Mouse (Mus musculus) lung, embryonic 16.5 days (tissue): ENCODE data around the gene 2010111I01Rik. TPM values are rescaled to one million over a fixed set of nuclear protein-coding genes. Genes with fewer than 3 reads are reported as not detected.
"Not testable (repeated sequence)": the region's sequence is repeated elsewhere in the genome, so short reads cannot be mapped to it uniquely, and the experiment has no call there.

Experiments used
- ATAC-seq: fragments of 200-750 bp; cut with Nextera tagmentation; 2 replicates; pipeline ENCODE4 v1.8.0; 2017; ENCODE audit warnings: low read depth, mild to moderate bottlenecking, moderate library complexity
- H3K27ac ChIP-seq: fragments of 300-500 bp; sonication (generic); 2 replicates; pipeline ENCODE4 v1.5.1; 2014; ENCODE audit warnings: mild to moderate bottlenecking, control low read depth, low read length
- H3K27me3 ChIP-seq: fragments of 300-500 bp; sonication (generic); 2 replicates; pipeline ENCODE4 v1.6.1; 2014; ENCODE audit warnings: low read depth, low read length, mixed read lengths; ENCODE audit not compliant: control insufficient read depth, insufficient read depth
- H3K36me3 ChIP-seq: fragments of 300-500 bp; sonication (generic); 2 replicates; pipeline ENCODE4 v1.6.1; 2014; ENCODE audit warnings: low read length; ENCODE audit not compliant: control insufficient read depth, insufficient read depth
- H3K4me1 ChIP-seq: fragments of 300-500 bp; sonication (generic); replicated peaks from 2 replicates; pipeline ENCODE4 v1.6.1; 2014; ENCODE audit warnings: low read length, mixed read lengths; ENCODE audit not compliant: control insufficient read depth, insufficient read depth
- H3K4me2 ChIP-seq: fragments of 300-500 bp; sonication (generic); 2 replicates; pipeline ENCODE4 v1.6.1; 2014; ENCODE audit warnings: low read depth, low read length, control low read depth
- H3K4me3 ChIP-seq: fragments of 300-500 bp; sonication (generic); 2 replicates; pipeline ENCODE4 v1.5.1; 2014; ENCODE audit warnings: mild to moderate bottlenecking, low read length, control low read depth
- H3K9ac ChIP-seq: fragments of 300-500 bp; sonication (generic); 2 replicates; pipeline ENCODE4 v1.6.1; 2014; ENCODE audit warnings: low read length, control low read depth
- H3K9me3 ChIP-seq: fragments of 300-500 bp; sonication (generic); 2 replicates; pipeline ENCODE4 v1.6.1; 2016; ENCODE audit warnings: low read length; ENCODE audit not compliant: control insufficient read depth
- WGBS: fragments of 180-500 bp; shearing (Covaris S2); extraction: QIAGEN DNeasy Blood & Tissue Kit; methylation state at CpG from one replicate; pipeline ENCODE4 v1.1.7; 2014; 5-methylcytosine and 5-hydroxymethylcytosine counted together
- polyA plus RNA-seq: library from polyadenylated mRNA; unstranded; fragments of >200 nt; fragmentation: Nextera tagmentation; extraction: Ambion mirVana; gene quantifications from 2 replicates; pipeline ENCODE4 v1.2.1, GENCODE M21; 2015

2010111I01Rik gene
- polyA plus RNA-seq, 1 experiment from 2014 or later: 129 TPM

DNA sequence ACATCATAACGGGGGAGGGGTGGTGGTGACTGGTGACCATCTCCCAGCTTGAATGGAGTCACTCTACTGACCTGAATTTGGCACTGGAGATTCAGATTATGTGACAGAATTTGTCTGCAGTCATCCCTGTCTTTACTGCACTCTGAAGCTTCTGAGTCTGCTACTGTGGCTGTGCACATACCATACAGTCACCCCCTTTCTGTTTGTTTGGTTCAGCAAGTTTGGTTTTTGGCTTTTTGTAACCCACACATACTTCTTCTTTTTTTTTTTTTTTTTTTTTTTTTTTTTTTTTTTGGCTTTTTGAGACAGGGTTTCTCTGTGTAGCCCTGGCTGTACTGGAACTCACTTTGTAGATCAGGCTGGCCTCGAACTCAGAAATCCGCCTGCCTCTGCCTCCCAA, 35.5 kb upstream of the 2010111I01Rik start:
- H3K9me3 ChIP-seq, H3K4me3 ChIP-seq, H3K9ac ChIP-seq, H3K4me1 ChIP-seq, H3K36me3 ChIP-seq, H3K27me3 ChIP-seq, H3K4me2 ChIP-seq: not testable (repeated sequence)
- 84% methylated on average over 3 of the region's 3 CpGs for WGBS
- peak; percentile 26; the same call in 1 of the 2 replicates for ATAC-seq
- H3K27ac ChIP-seq: peak overlapping the region; percentile 81

- no peaks in the 10 kb centered on the region for H3K9me3 ChIP-seq
- H3K36me3 ChIP-seq: no peaks in the 10 kb centered on the region
- no peaks in the 10 kb centered on the region for H3K27me3 ChIP-seq
- ATAC-seq: peak; percentile 83
- H3K4me3 ChIP-seq: no peak overlapping the region
- 0 out of 2 replicates have a peak, but pooled peaks cover 5% of the 10 kb centered on the region for H3K4me1 ChIP-seq
- 50% methylated on average over 9 of the region's 9 CpGs for WGBS
- peak overlapping the region; percentile 81 for H3K27ac ChIP-seq
- H3K4me2 ChIP-seq: no peak overlapping the region
- H3K9ac ChIP-seq: no peak overlapping the region
These were observed 34.8 kb upstream of the 2010111I01Rik start for GRCm38 (mm10) chr13:62929766-62930389.

DNA sequence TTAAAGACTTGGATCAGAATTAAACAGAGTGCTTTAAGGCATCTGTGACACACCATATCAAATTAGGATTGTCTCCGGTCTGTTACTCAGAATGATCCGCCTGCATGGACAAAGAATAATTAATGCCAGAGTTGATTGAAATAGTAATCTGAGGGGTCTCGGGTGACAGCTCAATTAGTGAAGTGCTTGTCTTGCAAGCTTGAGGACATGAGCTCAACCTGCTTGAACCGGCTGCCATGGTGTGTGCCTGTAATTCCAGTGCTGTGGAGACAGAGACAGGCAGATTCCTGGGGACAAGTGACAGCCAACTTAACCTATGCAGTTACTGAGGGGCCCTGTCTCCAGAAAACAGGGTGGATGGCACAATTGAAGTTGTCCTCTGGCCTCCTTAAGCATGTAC, 32.2 kb upstream of the 2010111I01Rik start:
- no peak overlapping the region for H3K27ac ChIP-seq
- H3K4me3 ChIP-seq: no peak overlapping the region
- H3K27me3 ChIP-seq: no peaks in the 10 kb centered on the region
- H3K9me3 ChIP-seq: no peaks in the 10 kb centered on the region
- 0 out of 2 replicates have a peak, but pooled peaks cover 5% of the 10 kb centered on the region for H3K4me1 ChIP-seq
- 83% methylated on average over 4 of the region's 4 CpGs for WGBS
- no peak for ATAC-seq
- no peak overlapping the region for H3K9ac ChIP-seq
- no peak overlapping the region for H3K4me2 ChIP-seq
- H3K36me3 ChIP-seq: no peaks in the 10 kb centered on the region

DNA sequence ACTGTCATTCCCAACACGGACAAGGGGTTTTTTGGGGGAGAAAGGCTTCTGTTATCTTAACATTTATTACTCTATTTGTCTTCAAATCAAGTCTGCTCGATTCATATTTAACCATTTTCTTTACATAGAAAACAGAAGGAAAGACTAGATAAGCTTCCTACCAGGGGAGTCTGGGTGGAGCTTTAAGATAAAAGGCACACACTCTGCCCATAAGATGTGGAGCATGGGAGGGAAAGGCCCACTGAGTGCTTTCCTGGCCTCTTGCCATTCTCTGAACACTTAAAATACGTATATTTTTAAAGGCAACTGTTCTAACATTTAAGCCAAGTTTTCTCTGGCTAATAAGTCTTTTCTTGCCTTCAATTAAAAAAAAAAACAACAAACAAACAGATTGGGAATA, 25.3 kb upstream of the 2010111I01Rik start:
- Histone ChIP-seq H3K36me3 (no peaks in the 10 kb centered on the region), H3K4me3 (no peak overlapping the region), H3K9ac (no peak overlapping the region), H3K4me2 (no peak overlapping the region), H3K27me3 (no peaks in the 10 kb centered on the region), H3K27ac (no peak overlapping the region), H3K9me3 (no peaks in the 10 kb centered on the region), H3K4me1 (peaks cover 3% of the 10 kb centered on the region)
- ATAC-seq: no peak
- WGBS: 14% methylated on average over 3 of the region's 3 CpGs

- H3K4me3 ChIP-seq: no peak overlapping the region
- no peaks in the 10 kb centered on the region for H3K36me3 ChIP-seq
- no peak overlapping the region for H3K4me2 ChIP-seq
- WGBS: 53% methylated on average over 4 of the region's 4 CpGs
- H3K9me3 ChIP-seq: no peaks in the 10 kb centered on the region
- no peak overlapping the region for H3K9ac ChIP-seq
- H3K27ac ChIP-seq: no peak overlapping the region
- H3K27me3 ChIP-seq: no peaks in the 10 kb centered on the region
- H3K4me1 ChIP-seq: peaks cover 7% of the 10 kb centered on the region
- no peak for ATAC-seq
These were observed 24.9 kb upstream of the 2010111I01Rik start for GRCm38 (mm10) chr13:62939797-62940196.

DNA sequence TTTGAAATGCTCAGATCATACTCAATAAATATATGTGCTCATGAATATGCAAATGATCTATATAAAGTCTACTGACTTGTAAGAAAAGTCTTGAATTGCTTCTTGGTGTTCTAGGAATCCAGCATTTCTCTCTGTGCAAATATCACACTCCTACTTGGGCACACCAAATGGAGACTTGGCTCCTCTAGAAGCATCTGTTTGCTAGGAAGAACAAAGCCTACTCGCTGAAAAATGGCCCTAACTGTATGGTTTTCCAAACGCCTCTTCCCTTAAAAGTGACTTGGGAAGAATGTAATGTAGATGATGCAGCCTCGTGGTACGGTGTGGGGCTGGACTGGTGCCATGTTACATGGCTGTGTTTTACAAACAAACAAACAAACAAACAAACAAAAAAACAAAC, 24.0 kb upstream of the 2010111I01Rik start:
- H3K4me2 ChIP-seq: no peak overlapping the region
- no peak for ATAC-seq
- WGBS: 67% methylated on average over 4 of the region's 4 CpGs

GRCm38 (mm10) chr13:62941341-62942005, 23.2 kb upstream of the 2010111I01Rik start:
- no peak for ATAC-seq
- H3K4me1 ChIP-seq: peaks cover 17% of the 10 kb centered on the region
- no peaks in the 10 kb centered on the region for H3K9me3 ChIP-seq
- no peak overlapping the region for H3K4me3 ChIP-seq
- H3K27me3 ChIP-seq: no peaks in the 10 kb centered on the region
- no peaks in the 10 kb centered on the region for H3K36me3 ChIP-seq
- H3K9ac ChIP-seq: no peak overlapping the region
- 78% methylated on average over 17 of the region's 17 CpGs for WGBS
- no peak overlapping the region for H3K4me2 ChIP-seq
- H3K27ac ChIP-seq: no peak overlapping the region

More for the DNA sequence above, 24.0 kb upstream of the 2010111I01Rik start:
- H3K27ac ChIP-seq: no peak overlapping the region
- no peaks in the 10 kb centered on the region for H3K36me3 ChIP-seq
- no peak overlapping the region for H3K4me3 ChIP-seq
- no peaks in the 10 kb centered on the region for H3K27me3 ChIP-seq
- no peak overlapping the region for H3K9ac ChIP-seq
- no peaks in the 10 kb centered on the region for H3K9me3 ChIP-seq
- H3K4me1 ChIP-seq: peaks cover 17% of the 10 kb centered on the region

GRCm38 (mm10) chr13:62943274-62943830, 21.3 kb upstream of the 2010111I01Rik start:
- no peak for ATAC-seq
- H3K36me3 ChIP-seq: no peaks in the 10 kb centered on the region
- H3K4me2 ChIP-seq: no peak overlapping the region
- no peaks in the 10 kb centered on the region for H3K9me3 ChIP-seq
- H3K27me3 ChIP-seq: no peaks in the 10 kb centered on the region
- peaks cover 17% of the 10 kb centered on the region for H3K4me1 ChIP-seq
- WGBS: 49% methylated on average over 7 of the region's 7 CpGs
- H3K4me3 ChIP-seq: no peak overlapping the region
- no peak overlapping the region for H3K27ac ChIP-seq
- H3K9ac ChIP-seq: no peak overlapping the region

DNA sequence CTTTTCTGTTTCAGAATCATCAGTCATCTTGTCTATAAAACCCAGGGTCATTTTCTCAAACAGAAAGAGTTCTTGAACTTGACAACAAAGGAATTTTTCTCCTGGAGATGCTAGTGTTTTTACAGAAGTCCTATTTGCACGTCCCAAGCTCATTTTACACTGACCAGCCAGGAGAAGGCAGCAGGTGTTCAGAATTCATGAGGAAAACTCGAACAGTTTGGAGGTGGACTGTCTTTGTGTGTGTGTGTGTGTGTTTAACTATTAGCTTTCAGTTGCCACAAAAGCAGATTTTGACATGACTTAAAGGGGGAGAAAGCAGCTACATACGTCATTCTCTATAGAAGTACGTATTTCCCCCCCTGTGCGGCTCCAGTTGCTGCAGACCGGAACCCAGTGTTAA, 20.6 kb upstream of the 2010111I01Rik start:
- no peak for ATAC-seq
- H3K27me3 ChIP-seq: no peaks in the 10 kb centered on the region
- WGBS: 49% methylated on average over 6 of the region's 6 CpGs
- H3K27ac ChIP-seq: no peak overlapping the region
- H3K4me2 ChIP-seq: no peak overlapping the region
- peaks cover 17% of the 10 kb centered on the region for H3K4me1 ChIP-seq
- H3K4me3 ChIP-seq: no peak overlapping the region
- H3K9me3 ChIP-seq: no peaks in the 10 kb centered on the region
- H3K9ac ChIP-seq: no peak overlapping the region
- H3K36me3 ChIP-seq: no peaks in the 10 kb centered on the region
